Mouse (Mus musculus) thymus, postnatal 36 days (tissue): ENCODE results near the gene Hist2h2be.
"Not testable (repeated sequence)": the region's sequence is repeated elsewhere in the genome, so short reads cannot be mapped to it uniquely, and the experiment has no call there.

Experiments used
- DNase-seq, 2 experiments: peaks; one replicate each; pipeline ENCODE4 v3.0.0; 2022; ENCODE audit warnings: mixed read lengths in 2 of 2

Hist2h2be gene

DNA sequence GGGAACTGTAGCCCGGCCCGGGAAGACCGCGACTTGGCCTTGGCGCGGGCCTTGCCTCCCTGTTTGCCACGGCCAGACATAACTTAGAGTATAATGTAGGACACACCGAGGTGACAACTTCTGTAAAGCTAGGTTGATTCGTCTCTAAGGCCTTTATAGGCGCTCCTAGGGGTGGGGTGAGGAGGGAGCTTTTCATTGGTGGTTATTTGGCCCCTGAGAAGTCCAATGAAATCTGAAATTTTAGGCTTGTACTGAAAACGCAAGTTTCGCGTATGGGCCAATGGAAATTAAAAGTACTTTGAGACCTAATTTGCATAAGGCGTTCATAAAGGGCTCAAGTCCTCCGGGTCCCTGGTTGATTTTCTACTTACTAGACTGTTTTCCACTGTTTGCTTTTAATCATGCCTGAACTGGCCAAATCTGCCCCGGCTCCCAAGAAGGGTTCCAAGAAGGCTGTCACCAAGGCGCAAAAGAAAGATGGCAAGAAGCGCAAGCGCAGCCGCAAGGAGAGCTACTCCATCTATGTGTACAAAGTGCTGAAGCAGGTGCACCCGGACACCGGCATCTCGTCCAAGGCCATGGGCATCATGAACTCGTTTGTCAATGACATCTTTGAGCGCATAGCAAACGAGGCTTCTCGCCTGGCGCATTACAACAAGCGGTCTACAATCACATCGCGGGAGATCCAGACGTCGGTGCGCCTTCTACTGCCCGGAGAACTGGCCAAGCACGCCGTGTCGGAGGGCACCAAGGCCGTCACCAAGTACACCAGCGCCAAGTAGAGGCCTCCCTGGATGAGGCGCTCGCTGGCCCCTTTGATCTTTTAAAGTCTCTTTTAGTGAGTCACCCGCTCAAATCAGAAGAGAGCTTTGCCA lies at the start of gene Hist2h2be, which contains the start of gene Hist2h2ac:
Gene Hist2h2be, plus strand, starts transcription at position 355 of the 875 bp plus-strand sequence.
Gene Hist2h2ac, minus strand, starts transcription at position 116 of the 875 bp plus-strand sequence.
- peak; percentile 84 to 88 for DNase-seq

DNA sequence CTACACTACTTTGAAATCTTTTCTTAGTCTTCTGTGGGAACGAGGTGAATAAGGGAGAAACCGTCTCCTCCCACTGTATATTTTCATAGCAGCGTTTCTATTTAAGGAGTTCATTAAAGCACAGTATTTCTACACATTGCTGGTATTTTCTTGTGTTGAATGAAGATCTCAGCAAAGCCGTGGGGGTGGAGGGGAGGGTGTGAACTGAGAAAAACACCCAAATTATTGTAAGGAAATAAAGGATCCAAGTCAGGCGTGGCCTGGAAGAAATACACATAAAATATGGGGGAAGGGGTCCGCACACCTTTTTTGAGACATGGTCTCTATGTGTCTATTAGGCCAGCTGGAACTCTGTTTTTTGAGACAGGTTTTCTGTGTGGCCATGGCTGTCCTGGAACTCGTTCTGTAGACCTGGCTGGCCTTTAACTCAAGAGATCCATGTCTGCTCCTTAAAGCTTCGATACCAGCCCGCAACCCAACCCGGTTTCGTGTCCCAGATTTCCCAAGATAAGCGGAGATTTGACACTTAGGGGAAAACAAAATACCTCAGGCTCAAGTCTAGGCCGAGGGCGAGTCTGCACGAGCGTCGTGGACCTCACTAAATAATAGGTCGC lies 49.2 kb upstream of the Hist2h2be start:
- DNase-seq, result no peak

DNA sequence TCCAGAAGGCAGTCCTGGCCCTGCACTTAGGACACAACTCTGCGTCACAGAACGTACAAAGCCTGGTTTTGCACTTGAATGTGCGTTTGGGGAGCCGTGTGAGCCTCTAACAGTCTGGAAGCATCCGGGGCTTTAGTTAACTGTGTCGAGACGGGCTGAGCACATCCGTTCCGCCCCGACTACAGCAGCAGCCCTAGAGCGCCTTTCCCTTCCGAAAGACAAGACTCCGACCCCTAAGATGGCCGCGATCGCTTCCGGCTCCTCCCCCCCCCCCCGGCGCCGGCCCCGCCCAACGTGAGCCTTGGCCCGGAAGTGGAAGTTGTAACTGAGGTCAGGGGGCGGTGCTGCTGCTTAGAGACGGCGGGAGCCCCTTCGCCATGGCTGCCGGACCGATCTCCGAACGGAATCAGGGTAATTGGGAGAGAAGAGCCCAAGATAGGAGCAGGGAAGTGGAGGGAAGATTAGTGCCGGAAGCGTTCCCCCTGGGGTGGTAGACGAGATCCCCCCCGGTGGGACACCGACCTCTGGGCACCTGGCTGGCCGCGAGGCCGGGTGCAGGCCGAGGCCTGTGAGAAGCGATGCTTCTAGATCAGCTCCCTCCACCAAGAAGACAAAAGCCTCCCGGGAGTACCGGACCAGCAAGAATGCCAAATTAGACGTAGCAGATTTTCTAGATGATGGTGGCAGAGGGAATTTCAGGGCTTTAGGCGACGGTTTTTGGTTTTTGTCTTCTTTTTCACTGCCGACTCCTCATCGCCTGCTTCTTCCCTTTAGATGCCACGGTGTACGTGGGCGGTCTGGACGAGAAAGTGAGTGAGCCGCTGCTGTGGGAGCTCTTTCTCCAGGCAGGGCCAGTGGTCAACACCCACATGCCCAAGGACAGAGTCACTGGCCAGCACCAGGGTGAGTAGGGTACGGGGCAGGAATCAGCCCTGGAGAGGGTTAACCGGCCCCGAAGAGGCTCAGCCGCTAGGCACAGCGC lies 48.4 kb upstream of the Hist2h2be start, which contains the start of gene Sf3b4:
Gene Sf3b4, plus strand, starts transcription at position 136 of the 982 bp plus-strand sequence.
- DNase-seq, result peak; percentile 82 to 86

- no peak for DNase-seq
Observed at GRCm38 (mm10) chr3:96173185-96173584, 47.7 kb upstream of the Hist2h2be start.

- not testable (repeated sequence) for DNase-seq
Observed at GRCm38 (mm10) chr3:96174042-96174441, 46.9 kb upstream of the Hist2h2be start.

- no peak for DNase-seq
Observed at GRCm38 (mm10) chr3:96175251-96175650, 45.7 kb upstream of the Hist2h2be start.

DNA sequence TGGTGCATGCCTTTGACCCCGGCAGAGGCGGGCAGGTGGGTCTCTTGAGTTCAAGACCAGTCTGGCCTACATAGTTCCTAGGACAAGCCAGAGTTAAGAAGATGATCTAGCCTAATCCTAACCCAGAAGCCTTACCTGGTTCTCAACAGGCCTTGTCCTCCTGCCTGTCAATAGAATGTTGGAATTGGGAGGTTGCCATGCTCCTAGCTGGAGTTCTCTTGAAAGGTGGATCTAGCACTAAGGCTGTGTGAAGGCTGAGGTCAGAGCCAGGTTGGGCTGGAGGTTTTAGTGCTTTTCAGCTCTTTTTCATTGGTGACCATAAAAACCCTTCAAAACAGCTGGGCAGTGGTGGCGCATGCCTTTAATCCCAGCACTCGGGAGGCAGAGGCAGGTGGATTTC lies 42.5 kb upstream of the Hist2h2be start:
- no peak for DNase-seq

- DNase-seq, result no peak
Observed at GRCm38 (mm10) chr3:96178902-96179301, 42.0 kb upstream of the Hist2h2be start.

- no peak for DNase-seq
Observed at GRCm38 (mm10) chr3:96179531-96179930, 41.4 kb upstream of the Hist2h2be start.

DNA sequence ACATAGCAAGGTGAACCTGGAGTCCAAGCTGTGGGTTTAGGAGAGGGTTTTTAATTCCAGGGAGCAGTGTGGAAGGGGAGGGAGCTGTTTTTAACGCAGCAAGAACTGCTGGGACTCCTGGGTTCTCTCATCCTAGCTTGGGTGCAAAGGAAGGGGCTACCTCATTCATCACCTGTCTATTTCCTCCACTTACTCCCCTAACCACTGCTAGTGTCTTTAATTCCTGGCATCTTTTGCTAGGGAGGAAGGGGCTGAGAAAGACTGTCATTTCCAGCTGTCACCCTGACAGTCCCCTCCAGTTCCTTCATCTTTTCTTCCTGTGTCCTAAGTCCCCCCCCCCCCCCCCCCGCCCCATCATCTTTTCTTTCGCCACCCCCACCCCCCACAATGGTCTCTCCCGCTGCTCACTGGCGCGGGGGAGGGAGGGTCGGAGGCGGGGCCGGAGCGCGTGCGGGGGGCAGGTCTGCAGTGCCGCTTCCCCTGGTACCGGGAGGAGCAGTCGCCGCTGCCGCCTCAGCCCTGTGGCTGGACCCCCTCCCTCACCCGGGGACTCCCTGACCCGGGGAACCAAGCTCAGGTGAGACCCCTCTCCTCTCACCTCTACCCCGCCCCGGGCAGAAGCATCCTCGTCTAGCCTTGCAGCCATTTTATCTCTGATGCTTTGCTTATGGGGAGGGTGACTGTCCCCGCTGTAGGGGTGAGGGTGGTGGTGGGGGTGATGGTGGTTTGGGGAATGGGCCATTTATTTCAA lies 40.0 kb upstream of the Hist2h2be start, which contains the start of gene Sv2a:
Gene Sv2a, plus strand, starts transcription at position 425 of the 751 bp plus-strand sequence.
- peak; percentile 51 to 63 for DNase-seq

GRCm38 (mm10) chr3:96181510-96182381 lies 39.2 kb upstream of the Hist2h2be start:
- no peak for DNase-seq

DNA sequence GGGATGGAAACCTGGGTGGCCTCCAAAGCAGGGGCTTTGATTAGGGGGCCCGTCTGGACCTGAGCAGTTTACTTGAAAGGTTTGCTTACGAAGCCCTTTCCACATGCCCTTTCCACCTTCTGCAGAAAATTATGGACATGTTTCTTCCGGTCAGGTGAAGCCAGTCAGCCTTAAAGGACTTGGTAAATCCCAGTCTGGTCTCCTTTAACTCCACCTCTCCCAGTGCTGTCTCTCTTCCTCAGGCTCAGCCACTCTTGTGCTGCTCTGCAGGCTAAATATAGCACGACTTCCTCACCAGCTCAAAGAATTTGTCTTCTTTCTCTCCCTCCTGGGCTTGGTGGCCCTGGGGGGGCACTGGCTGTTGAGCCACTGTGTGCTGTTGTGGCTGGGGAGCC lies 38.5 kb upstream of the Hist2h2be start:
- DNase-seq, result no peak

DNA sequence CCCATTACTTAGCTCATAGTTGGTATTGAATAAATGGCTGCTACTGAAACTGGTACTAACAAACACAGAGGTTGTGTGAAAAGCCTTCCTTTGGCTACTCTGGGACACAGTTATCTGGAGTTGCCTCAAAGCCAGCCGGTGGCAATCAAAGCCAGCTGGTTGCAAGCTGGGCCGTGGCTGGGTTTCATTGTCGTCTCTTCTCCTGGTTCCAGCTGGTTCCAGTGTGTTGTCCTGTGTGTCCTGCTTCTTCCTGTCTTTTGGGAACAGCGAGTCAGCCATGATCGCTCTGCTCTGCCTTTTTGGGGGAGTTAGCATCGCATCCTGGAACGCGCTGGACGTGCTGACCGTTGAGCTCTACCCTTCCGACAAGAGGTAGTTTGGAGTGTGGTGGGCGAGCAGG lies 27.9 kb upstream of the Hist2h2be start:
- no peak for DNase-seq

- no peak for DNase-seq
Observed at GRCm38 (mm10) chr3:96194966-96195365, 26.0 kb upstream of the Hist2h2be start.

- no peak for DNase-seq
Observed at GRCm38 (mm10) chr3:96195616-96196313, 25.2 kb upstream of the Hist2h2be start.

DNA sequence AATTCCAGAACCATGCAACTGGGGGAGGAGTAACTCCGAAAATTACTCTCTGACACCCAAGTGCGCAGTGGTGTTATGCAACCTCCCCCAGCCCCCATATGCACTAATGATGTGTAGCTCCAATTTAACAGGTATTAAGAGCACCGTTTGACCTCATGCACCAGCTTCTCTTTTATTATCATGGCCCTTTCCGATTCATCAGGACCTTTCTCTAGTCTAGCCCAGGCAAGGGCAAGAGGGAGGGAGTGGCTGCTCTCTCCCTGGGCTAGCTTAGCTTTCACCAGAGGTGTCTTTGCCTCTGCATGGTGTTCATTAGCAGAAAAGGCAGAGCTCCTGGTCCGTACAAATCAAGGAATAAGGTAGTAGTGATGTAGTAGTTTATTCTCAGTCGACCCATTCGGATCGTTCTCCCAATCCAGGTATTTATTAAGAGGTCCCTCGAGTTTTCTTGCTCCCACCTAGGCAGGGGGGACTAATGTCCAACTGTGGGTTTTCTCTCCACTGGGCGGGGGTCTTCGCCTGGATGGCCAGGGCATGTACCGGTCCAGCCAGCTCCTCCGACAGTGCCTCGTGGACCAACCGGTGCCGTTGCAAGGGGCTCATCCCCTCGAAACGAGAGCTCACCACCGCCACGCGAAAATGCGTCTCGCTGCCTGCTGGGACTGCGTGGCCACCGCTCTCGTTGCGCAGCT lies 24.3 kb upstream of the Hist2h2be start:
- no peak for DNase-seq

GRCm38 (mm10) chr3:96197129-96197749 lies 23.7 kb upstream of the Hist2h2be start:
- peak; percentile 80 to 87 for DNase-seq

DNA sequence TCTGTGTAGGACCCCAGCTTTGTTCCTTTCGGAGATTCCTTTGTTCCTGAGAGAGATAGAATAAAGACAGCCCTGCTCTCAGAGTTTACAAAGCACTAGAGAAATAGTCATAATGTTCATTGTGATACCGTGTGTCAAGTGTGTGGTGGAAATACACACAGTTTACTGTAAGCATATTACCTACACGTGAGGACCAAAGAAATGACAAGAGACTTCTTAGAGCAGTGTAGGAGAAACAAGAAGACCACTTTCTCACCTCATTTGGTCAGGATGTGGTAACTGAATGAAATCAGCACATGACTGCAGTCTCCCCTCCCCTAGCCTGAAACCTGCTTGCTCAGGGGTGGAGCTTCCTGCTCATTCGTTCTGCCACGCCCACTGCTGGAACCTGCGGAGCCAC lies 22.7 kb upstream of the Hist2h2be start:
- DNase-seq, result peak; percentile 22 to 63
